Mouse (Mus musculus) CH12.LX (cell line): Measurements from ENCODE around the gene Tmem258. TPM values are rescaled to one million over a fixed set of nuclear protein-coding genes. Genes with fewer than 3 reads are reported as not detected.

Experiments used
- DNase-seq: peaks from one replicate; pipeline ENCODE4 v3.0.0-alpha.2; 2013; ENCODE audit errors: extremely low read depth
- H3K27ac ChIP-seq: 2 replicates; pipeline ENCODE4 v1.5.1; 2012; ENCODE audit warnings: low read depth, mild to moderate bottlenecking, control low read depth, moderate library complexity; ENCODE audit not compliant: insufficient read depth
- H3K27me3 ChIP-seq: replicated peaks from 2 replicates; pipeline ENCODE3; 2012; ENCODE audit warnings: inconsistent platforms
- H3K36me3 ChIP-seq, 2 experiments: replicated peaks in 1 of 2; 2 replicates each; pipeline versions ENCODE3 to v1.6.1; 2012; ENCODE audit warnings: inconsistent platforms in 1 of 2, low read length in 1 of 2, mild to moderate bottlenecking in 1 of 2, mixed read lengths in 1 of 2, moderate library complexity in 1 of 2; ENCODE audit not compliant: control insufficient read depth in 1 of 2, insufficient read depth in 1 of 2
- H3K4me1 ChIP-seq, 2 experiments: 2 replicates each; pipeline ENCODE4 v1.6.1; 2012; ENCODE audit warnings: inconsistent platforms in 1 of 2, moderate library complexity in 1 of 2; ENCODE audit not compliant: insufficient read depth in 2 of 2, control insufficient read depth in 1 of 2
- H3K4me2 ChIP-seq: 2 replicates; pipeline ENCODE4 v1.6.1; 2012; ENCODE audit warnings: low read depth, mild to moderate bottlenecking, control low read depth; ENCODE audit not compliant: poor library complexity, insufficient read depth, severe bottlenecking
- H3K4me3 ChIP-seq, 3 experiments: fragments of 150-350 bp in 1 of 3; sonication (generic) in 1 of 3; replicated peaks in 1 of 3; 2 replicates each; pipeline versions ENCODE3 to v1.5.1; 2011 to 2012; ENCODE audit warnings: low read depth in 2 of 3, low read length in 2 of 3, mild to moderate bottlenecking in 2 of 3, moderate library complexity in 2 of 3, control low read depth in 1 of 3, improper control_type of control experiment in 1 of 3, inconsistent platforms in 1 of 3, mixed read lengths in 1 of 3; ENCODE audit not compliant: poor library complexity in 1 of 3
- H3K79me2 ChIP-seq: replicated peaks from 2 replicates; pipeline ENCODE4 v1.6.1; 2012; ENCODE audit warnings: mild to moderate bottlenecking, moderate library complexity; ENCODE audit not compliant: control insufficient read depth, poor library complexity, insufficient read depth, severe bottlenecking; ENCODE audit errors: extremely low read depth
- H3K9ac ChIP-seq: 2 replicates; pipeline ENCODE4 v1.6.1; 2012; ENCODE audit warnings: low read depth, mild to moderate bottlenecking, control low read depth, moderate library complexity; ENCODE audit not compliant: insufficient read depth
- H3K9me3 ChIP-seq: replicated peaks from 2 replicates; pipeline ENCODE3; 2012; ENCODE audit warnings: low read length, inconsistent platforms, mixed read lengths
- CHD2 ChIP-seq: IDR thresholded peaks from 2 replicates; pipeline ENCODE4 v1.6.1; 2011; ENCODE audit warnings: low read length, improper control_type of control experiment
- CTCF ChIP-seq, 2 experiments: IDR thresholded peaks in 1 of 2; conservative IDR thresholded peaks in 1 of 2; 2 replicates each; pipeline ENCODE4 v1.5.1; 2011 to 2012; ENCODE audit warnings: low read depth in 2 of 2, low read length in 2 of 2, improper control_type of control experiment in 1 of 2, inconsistent platforms in 1 of 2, mild to moderate bottlenecking in 1 of 2, moderate library complexity in 1 of 2
- E2F4 ChIP-seq: IDR thresholded peaks from 2 replicates; pipeline ENCODE4 v1.6.1; 2011; ENCODE audit warnings: low read depth, low read length, improper control_type of control experiment; ENCODE audit not compliant: insufficient replicate concordance
- EP300 ChIP-seq: IDR thresholded peaks from 2 replicates; pipeline ENCODE4 v1.6.1; 2011; ENCODE audit warnings: low read length, improper control_type of control experiment
- HCFC1 ChIP-seq: IDR thresholded peaks from 2 replicates; pipeline ENCODE4 v1.6.1; 2012; ENCODE audit warnings: low read depth, mild to moderate bottlenecking, inconsistent platforms, low read length, improper control_type of control experiment
- IRF4 ChIP-seq: IDR thresholded peaks from 2 replicates; pipeline ENCODE4 v1.6.1; 2014; ENCODE audit warnings: low read depth, mild to moderate bottlenecking, inconsistent platforms, low read length, improper control_type of control experiment
- MAFK ChIP-seq: IDR thresholded peaks from 2 replicates; pipeline ENCODE4 v1.6.1; 2011; ENCODE audit warnings: low read length, improper control_type of control experiment; ENCODE audit not compliant: insufficient replicate concordance
- MEF2A ChIP-seq: IDR thresholded peaks from 2 replicates; pipeline ENCODE4 v1.6.1; 2014; ENCODE audit warnings: low read depth, mild to moderate bottlenecking, inconsistent platforms, low read length, improper control_type of control experiment, borderline replicate concordance
- NELFE ChIP-seq: IDR thresholded peaks from 2 replicates; pipeline ENCODE4 v1.6.1; 2011; ENCODE audit warnings: low read depth, low read length, improper control_type of control experiment
- POLR2AphosphoS2 ChIP-seq: IDR thresholded peaks from 2 replicates; pipeline ENCODE4 v1.6.1; 2011; ENCODE audit warnings: low read depth, low read length, improper control_type of control experiment
- RAD21 ChIP-seq: IDR thresholded peaks from 2 replicates; pipeline ENCODE4 v1.6.1; 2011; ENCODE audit warnings: low read depth, mild to moderate bottlenecking, low read length, improper control_type of control experiment, moderate library complexity
- SIN3A ChIP-seq: IDR thresholded peaks from 2 replicates; pipeline ENCODE4 v1.6.1; 2012; ENCODE audit warnings: low read length, improper control_type of control experiment, inconsistent platforms
- SMC3 ChIP-seq: IDR thresholded peaks from 2 replicates; pipeline ENCODE4 v1.6.1; 2011; ENCODE audit warnings: low read depth, low read length, improper control_type of control experiment
- UBTF ChIP-seq: IDR thresholded peaks from 2 replicates; pipeline ENCODE4 v1.6.1; 2012; ENCODE audit warnings: low read depth, mild to moderate bottlenecking, inconsistent platforms, low read length, improper control_type of control experiment, moderate library complexity
- ZC3H11A ChIP-seq: IDR thresholded peaks from 2 replicates; pipeline ENCODE4 v1.6.1; 2012; ENCODE audit warnings: low read depth, mild to moderate bottlenecking, inconsistent platforms, low read length, improper control_type of control experiment
- dilution Hi-C: fragments of 300-500 bp; cut with MboI; formaldehyde crosslinking; loops from 2 replicates; pipeline ENCODE4 v1.14.3; 2020; ENCODE audit warnings: low sequenced_read_pairs; ENCODE audit not compliant: extremely low pct_unique_long_range_greater_than_20kb, extremely low pct_ligation_motif_present
- in situ Hi-C: fragments of 300-500 bp; cut with MboI; formaldehyde crosslinking; loops from 3 replicates; pipeline ENCODE4 v1.14.3; 2019; ENCODE audit warnings: low sequenced_read_pairs, low pct_ligation_motif_present, low pct_unique_long_range_greater_than_20kb, mixed read lengths
- polyA plus RNA-seq: library from polyadenylated mRNA; unstranded; fragments of >175 nt; gene quantifications from 2 replicates; pipeline ENCODE4 v1.2.1, GENCODE M21; 2012; ENCODE audit warnings: low read depth; ENCODE audit not compliant: insufficient read length
- total RNA-seq, 2 experiments: library from RNA; depleted of rRNA; stranded (reverse); fragments of 300-350 nt in 1 of 2; fragments of >200 nt in 1 of 2; gene quantifications; 2 replicates each; pipeline ENCODE4 v1.2.3; 2012 to 2014

Gene Tmem258
- total and polyA plus RNA-seq, 3 experiments = 164 to 344 (median 253) TPM

GRCm38 (mm10) chr19:10197130-10197529 lies 6.7 kb upstream of the Tmem258 start:
- peaks cover 63 to 96% of the 10 kb centered on the region in 2 experiments for H3K36me3 ChIP-seq
- dilution Hi-C loops (no loop called here), in situ Hi-C loops (no loop called here)
- no peaks in the 10 kb centered on the region for H3K9me3 ChIP-seq
- peaks cover 16% of the 10 kb centered on the region for H3K79me2 ChIP-seq
- H3K27me3 ChIP-seq = no peaks in the 10 kb centered on the region
- no peak overlapping the region for H3K4me3 ChIP-seq
- DNase-seq = no peak
- H3K4me2 ChIP-seq = no peak overlapping the region
- no peak overlapping the region for H3K9ac ChIP-seq
- peaks cover 0 to 10% of the 10 kb centered on the region in 2 experiments; a peak in 2 of 4 replicates for H3K4me1 ChIP-seq
- H3K27ac ChIP-seq = no peak overlapping the region
- TF ChIP-seq POLR2AphosphoS2 (no peak), MEF2A (no peak), RAD21 (no peak), HCFC1 (no peak), E2F4 (no peak), CHD2 (no peak)

- DNase-seq = no peak
- no peak overlapping the region for H3K27ac ChIP-seq
- no peaks in the 10 kb centered on the region for H3K27me3 ChIP-seq
- no peak overlapping the region for H3K9ac ChIP-seq
- H3K9me3 ChIP-seq = no peaks in the 10 kb centered on the region
- no peak overlapping the region for H3K4me2 ChIP-seq
- H3K36me3 ChIP-seq = peaks cover 53 to 84% of the 10 kb centered on the region in 2 experiments
- H3K4me1 ChIP-seq = peaks cover 0 to 14% of the 10 kb centered on the region in 2 experiments; a peak in 2 of 4 replicates
- TF ChIP-seq POLR2AphosphoS2 = peak; percentile 69; the same call in 1 of the 2 replicates
- no peak for TF ChIP-seq RAD21
- dilution Hi-C loops = no loop called here
- H3K4me3 ChIP-seq = no peak overlapping the region
- in situ Hi-C loops = no loop called here
- peaks cover 26% of the 10 kb centered on the region for H3K79me2 ChIP-seq
Measured at GRCm38 (mm10) chr19:10198286-10198685, 5.5 kb upstream of the Tmem258 start.

GRCm38 (mm10) chr19:10198723-10199122 lies 5.1 kb upstream of the Tmem258 start:
- Histone ChIP-seq H3K4me3 (no peak overlapping the region), H3K27me3 (no peaks in the 10 kb centered on the region), H3K36me3 (peaks cover 50 to 80% of the 10 kb centered on the region in 2 experiments), H3K27ac (no peak overlapping the region), H3K9me3 (no peaks in the 10 kb centered on the region), H3K4me2 (no peak overlapping the region), H3K79me2 (peaks cover 30% of the 10 kb centered on the region), H3K9ac (no peak overlapping the region), H3K4me1 (peaks cover 0 to 14% of the 10 kb centered on the region in 2 experiments; a peak in 2 of 4 replicates)
- in situ Hi-C loops = no loop called here
- TF ChIP-seq CTCF (conservative IDR thresholded peaks at IDR 0.05 in 1 of 2, IDR thresholded peaks at IDR 0.05 in 1 of 2; ENCODE audit: low read depth in 2 of 2, low read length in 2 of 2) (peak; percentile 71 to 89), MAFK (no peak), UBTF (no peak), EP300 (no peak), E2F4 (0 out of 2 replicates have a peak, but pooled peaks have one; percentile 26), SIN3A (no peak), RAD21 (peak; percentile 68), ZC3H11A (no peak), NELFE (peak; percentile 31; the same call in 1 of the 2 replicates), IRF4 (no peak), SMC3 (peak; percentile 69)
- dilution Hi-C loops = no loop called here
- peak; percentile 80 for DNase-seq
